Mouse (Mus musculus) yolk sac, embryonic 10.5 days (tissue): Measurements from ENCODE around the gene Vim.

Source experiments
- DNase-seq: peaks from one replicate; pipeline ENCODE4 v3.0.0-alpha.2; 2017; ENCODE audit warnings: low spot score

The Vim gene

DNA sequence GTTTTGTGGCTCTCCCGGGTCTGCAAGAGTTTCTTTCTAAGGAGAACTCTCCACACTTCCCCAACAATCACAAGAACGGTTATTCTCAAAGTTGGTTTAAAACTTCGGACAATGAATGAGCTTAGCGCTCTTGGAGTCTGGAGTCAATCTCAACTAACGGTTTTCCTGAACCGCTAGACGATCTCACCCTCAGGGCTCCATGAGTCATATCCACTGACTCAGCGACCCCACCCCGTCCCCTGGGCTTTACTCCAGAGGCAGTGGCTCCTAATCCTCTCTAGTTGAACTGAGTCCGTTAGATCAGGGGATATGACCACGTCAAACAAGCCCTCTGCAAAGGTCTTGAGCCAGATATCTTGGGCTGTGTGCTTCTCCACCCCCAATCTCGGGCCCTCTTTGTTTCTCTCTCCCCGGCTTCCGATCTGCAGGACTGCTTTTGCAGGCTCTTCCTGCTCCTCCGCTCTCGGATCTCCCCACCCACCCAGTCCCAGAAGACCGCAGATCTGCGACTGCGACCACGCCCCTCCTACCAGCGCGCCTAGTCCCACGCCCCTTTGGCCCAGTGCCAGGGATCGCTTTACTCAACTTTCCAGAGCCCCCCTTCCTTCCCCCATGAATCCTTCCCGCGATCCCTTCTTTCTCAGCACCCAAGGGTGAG lies at the start of gene Vim:
Gene Vim, plus strand, starts transcription at position 520 of the 658 bp plus-strand sequence.
- peak; percentile 91 for DNase-seq

DNA sequence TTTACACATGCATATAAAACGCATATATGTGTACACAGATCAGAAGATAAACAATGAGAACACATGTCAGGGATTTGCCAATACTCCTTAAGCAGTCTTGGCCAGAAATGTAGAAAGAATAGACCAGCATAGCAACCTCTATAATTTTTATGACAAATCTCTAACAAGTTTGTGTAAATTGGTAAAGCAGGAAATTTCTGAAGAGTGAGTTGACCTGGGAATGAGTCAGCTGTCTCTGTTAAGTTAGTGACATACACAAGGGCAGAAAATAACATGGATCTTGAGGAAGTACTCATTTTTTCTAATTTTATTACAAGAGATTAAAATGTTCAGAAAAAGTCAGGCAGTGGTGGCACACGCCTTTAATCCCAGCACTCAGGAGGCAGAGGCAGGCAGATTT lies 47.5 kb upstream of the Vim start:
- DNase-seq, result no peak

- no peak for DNase-seq
Observed at GRCm38 (mm10) chr2:13527125-13527524, 46.6 kb upstream of the Vim start.

- DNase-seq, result no peak
Observed at GRCm38 (mm10) chr2:13527531-13527930, 46.2 kb upstream of the Vim start.

GRCm38 (mm10) chr2:13529253-13529933 lies 44.3 kb upstream of the Vim start:
- DNase-seq, result no peak

- no peak for DNase-seq
Observed at GRCm38 (mm10) chr2:13530639-13531038, 43.1 kb upstream of the Vim start.

GRCm38 (mm10) chr2:13536747-13537146 lies 37.0 kb upstream of the Vim start:
- DNase-seq, result no peak

- no peak for DNase-seq
Observed at GRCm38 (mm10) chr2:13537733-13538132, 36.0 kb upstream of the Vim start.

- no peak for DNase-seq
Observed at GRCm38 (mm10) chr2:13538258-13538657, 35.5 kb upstream of the Vim start.

DNA sequence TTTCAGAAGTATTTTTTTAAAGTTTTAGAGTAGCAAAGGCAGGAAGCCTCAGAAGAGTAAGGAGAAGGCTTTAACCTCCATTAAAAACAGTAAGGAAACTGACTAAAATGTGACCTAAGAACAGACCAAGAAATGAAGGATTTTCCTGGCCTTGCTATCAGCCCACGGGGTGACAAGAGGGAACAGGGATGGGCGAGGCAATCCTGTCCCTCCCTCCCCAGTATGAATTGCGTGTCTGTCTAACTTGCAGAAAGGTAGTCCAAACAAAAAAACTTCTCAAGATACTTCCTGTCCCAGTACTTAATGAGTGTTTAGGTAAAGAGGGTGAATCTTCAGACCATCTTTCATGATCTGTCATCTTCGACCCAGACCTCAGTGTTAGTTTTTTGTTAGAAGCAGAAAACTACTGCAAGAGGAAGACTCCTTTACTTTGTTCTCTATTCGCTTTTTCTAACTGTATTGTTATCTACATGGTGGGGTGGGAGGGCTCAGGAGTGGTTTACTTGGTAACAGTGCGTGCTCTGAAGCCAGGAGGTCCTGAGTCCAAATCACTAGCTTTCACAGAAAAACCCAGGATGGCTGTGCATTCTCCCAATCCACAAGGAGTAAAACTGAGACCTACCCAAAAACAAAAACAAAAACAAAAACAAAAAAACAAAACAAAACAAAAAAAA lies 34.9 kb upstream of the Vim start:
- DNase-seq, result no peak

- DNase-seq, result no peak
Observed at GRCm38 (mm10) chr2:13539860-13540259, 33.9 kb upstream of the Vim start.

- DNase-seq, result peak; percentile 32
Observed at GRCm38 (mm10) chr2:13543519-13544124, 30.1 kb upstream of the Vim start.

DNA sequence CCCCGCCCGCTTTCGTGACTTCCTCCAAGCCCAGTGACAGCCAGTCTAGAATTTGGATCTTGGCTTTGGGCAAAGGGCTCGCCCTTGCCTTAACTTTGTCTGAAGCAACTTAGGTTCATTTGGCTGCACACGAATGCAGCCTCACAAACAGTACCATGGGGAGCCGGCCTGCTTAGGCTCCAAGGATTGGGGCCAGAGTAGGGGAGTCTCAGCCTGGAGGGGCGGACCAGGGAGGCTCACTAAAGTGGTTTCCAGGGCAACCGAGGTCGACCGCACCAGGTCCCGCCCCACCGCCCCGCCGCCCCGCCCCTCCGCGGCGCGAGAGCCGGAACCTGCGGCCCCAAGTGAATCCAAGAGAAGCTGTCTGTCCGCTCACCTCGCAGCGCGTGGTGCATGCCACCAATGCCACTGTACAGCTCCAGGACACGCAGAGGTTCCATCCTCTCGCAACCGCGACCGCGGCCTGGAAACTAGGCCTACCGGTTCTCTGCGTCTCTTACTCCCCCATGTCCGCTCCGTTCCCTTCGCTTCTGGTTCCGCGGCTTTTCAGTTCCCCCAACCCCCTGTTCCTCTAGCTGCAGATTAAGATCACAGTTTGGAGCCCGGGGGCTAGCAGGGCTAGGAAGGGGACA lies 29.4 kb upstream of the Vim start, which contains the start of gene Trdmt1:
Gene Trdmt1, minus strand, starts transcription at position 476 of the 632 bp plus-strand sequence.
- peak; percentile 92 for DNase-seq

- no peak for DNase-seq
Observed at GRCm38 (mm10) chr2:13548749-13549148, 25.0 kb upstream of the Vim start.

DNA sequence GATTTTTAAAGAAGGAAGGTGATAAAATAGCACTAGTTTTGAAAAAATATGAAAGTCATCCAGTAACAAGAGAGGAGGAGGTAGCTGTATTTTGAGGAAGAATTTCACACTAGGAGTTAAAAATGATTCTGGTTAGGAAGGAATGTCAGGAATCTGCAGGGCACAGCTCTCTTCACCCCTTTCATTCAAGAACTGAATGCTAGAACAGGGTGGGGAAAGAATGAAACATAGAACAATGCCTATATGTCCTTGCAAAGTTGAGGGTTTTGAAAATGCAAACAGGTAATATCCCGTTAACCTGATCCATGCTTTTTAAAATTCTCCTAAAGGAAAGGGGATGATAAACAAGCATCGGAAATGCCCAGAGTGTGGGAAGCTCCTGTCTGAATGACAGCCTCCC lies 19.8 kb upstream of the Vim start:
- no peak for DNase-seq

DNA sequence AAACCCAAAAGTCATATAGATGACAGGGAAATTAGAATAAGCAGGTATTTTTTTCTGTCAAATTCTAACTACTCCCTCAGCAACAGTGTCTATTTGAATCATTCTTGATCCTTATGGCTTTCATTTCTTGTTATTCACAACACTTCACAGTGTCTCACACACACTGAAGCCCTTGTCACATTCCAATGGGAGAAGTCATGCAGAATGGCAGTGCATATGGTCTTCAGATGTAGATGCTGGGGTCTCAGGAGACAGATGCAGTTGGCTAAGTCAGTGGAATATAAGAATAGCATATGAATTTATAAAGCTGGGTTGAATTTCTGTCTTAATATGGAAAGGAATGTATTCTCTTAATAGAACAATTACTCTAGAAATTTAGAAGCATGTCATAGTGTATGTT lies 17.5 kb upstream of the Vim start:
- DNase-seq, result no peak

DNA sequence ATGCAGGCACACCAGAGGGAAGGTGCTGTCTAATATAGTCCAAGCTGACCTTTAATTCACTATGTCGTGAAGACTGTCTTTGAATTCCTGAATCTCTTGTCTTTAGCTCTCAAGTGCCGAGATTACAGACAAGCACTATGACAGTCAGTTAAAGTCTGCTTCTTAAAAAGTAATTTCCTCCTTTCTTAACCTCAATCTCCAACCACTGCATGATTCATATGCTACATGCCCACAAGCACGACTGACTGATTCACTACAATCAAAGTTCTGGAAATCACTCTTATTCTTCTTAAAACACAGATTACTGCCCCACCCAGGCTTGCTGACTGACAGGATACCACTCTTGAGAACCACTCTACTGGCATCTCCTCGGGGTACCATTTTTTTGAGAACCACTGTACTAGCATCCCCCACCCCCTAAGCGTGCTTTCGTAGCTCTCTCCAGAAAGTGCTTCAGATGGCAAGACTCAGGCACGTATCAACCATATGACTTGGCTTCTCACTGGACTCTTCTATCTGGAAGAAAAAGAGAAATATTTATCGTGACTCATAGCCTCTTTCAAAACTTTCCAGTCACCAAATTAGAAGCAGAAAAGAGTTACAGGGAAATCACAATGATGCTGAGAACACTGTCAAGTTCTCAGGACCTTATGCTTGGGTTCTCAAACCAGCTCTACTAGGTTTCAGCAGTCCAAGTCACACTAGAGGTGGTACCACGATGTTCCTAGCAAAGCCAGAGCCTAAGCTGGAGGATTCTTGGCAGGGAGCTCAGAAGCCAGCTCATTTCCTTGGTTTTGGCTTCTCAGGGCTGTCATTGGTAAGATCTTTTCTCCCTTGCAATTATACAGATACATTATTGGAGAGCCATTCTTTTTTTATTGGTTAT lies 16.3 kb upstream of the Vim start:
- no peak for DNase-seq

DNA sequence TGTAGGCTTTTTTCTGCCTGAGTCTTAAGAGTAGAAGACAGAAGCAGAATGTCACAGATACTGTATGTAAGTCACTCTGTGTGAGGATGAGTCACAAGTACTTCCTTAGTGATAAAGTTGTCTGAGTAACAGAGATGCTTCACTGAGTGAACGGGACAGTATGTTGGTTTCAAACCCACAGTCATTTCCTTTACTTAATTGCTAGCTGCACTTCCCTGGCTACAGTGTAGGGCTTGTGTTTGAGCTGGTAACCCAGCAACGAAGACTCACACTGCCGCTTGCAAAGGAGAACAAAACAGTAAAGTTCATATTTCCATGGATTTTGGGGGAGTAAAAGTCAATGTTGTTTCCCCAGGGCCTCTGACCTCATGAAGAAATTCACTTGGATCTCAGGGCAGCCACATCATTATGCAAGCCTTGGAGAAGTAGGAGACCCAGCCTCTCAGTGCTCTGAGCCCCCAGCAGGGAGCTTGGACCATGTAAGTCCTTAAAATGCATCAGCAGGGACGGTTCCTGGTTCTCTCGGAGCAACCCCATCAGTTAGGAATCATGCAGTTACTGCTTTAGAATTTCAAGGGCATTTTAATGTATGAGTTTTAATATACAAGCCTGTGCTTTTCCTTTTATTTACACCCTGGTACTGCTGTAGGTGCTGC lies 15.0 kb upstream of the Vim start:
- DNase-seq, result no peak

DNA sequence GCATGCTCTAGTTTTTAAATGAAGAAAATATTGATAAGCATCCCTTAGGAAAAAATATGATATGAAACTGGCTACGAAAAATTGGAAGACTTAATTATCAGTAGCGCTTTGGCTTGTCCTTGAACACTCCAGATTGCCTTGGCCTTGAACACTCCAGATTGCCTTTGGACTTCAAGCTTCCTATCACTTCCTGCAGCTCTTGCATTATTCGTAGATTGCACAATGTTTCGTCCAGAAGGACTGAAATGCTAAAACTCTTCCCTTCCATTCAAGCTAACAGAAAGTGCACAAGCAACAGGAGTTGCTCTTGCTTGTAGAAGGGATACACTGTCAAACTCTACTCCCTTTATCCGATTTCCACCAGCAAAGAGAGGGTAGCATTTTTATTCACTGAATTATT lies 14.4 kb upstream of the Vim start:
- DNase-seq, result no peak

- DNase-seq, result no peak
Observed at GRCm38 (mm10) chr2:13559729-13560128, 14.0 kb upstream of the Vim start.

DNA sequence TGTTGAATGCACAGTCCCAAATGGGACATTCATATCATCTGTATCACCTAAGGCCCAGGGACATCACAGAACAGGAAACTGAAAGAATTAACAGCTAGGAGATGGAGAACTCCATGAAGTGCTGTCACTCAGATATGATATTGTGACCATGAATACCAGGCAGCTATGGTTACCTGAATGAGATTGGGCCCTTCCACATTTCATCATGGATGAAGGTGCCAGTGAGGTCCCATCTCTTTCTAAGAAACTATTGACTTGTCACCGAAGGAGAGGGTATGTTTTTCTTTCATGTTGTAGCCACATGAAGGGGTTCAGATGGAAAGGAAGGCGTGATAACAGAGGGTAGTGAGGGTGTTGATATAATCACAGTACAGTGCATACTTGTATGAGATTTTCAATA lies 13.3 kb upstream of the Vim start:
- DNase-seq, result no peak
